Mouse (Mus musculus) heart, postnatal 25 days (tissue): ENCODE results near the gene Arhgap17. TPM values are rescaled to one million over a fixed set of nuclear protein-coding genes. Genes with fewer than 3 reads are reported as not detected.

Experiments
- DNase-seq: peaks from one replicate; pipeline ENCODE4 v3.0.0; 2022; ENCODE audit warnings: low spot score
- intact Hi-C: fragments of 180-260 bp; cut with DNase I; formaldehyde crosslinking; loops from one replicate; pipeline ENCODE4 v1.15.1; 2025
- total RNA-seq, 2 experiments: library from RNA; stranded (reverse); gene quantifications; 2 replicates each; pipeline ENCODE4 v1.2.3; 2021

Arhgap17 gene
- total RNA-seq, 2 experiments from 2014 or later = 16.7 to 20.2 TPM

DNA sequence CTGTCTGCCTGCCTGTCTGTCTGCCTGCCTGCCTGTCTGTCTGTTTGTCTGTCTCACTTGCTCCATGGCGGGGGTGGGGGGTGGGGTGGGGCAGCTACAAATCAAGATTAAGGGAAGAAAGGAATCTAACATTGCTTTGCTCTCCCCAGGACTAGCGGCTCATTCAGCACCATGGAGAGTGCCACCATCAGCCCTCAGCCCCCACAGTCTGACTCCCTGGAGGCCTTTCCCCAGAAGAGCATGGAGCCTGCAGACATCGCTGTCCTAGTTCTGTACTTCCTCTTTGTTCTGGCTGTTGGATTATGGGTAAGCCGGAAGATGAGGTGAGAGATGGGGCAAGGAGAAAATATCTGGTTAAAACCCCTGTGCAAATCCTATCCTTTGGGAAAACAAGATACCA, 134.3 kb downstream of the Arhgap17 start:
- intact Hi-C loops = no loop called here
- DNase-seq = no peak

Other genes with a start within 250 kb of the Arhgap17 start
- gene Tnrc6a, start 246.0 kb downstream of the Arhgap17 start, total RNA-seq = 10 to 100 TPM; 33.1 to 33.3 TPM
- not detected for gene Slc5a11, start 155.1 kb downstream of the Arhgap17 start, total RNA-seq
- 10 to 100 TPM; 20.0 to 21.9 TPM for gene Lcmt1, start 131 bp downstream of the Arhgap17 start, total RNA-seq
- gene Aqp8, start 92.4 kb upstream of the Arhgap17 start, total RNA-seq = 1 to 10 TPM; 1.7 to 2.0 TPM
- gene Zkscan2, start 130.5 kb upstream of the Arhgap17 start, total RNA-seq = under 1 TPM; 0.08 to 0.18 TPM